Mouse (Mus musculus) splenic B cell, adult 2 months (primary cell): Measurements from ENCODE around the gene Gm11437.

ENCODE experiments used
- DNase-seq: peaks from one replicate; pipeline ENCODE4 v3.0.0-alpha.2; 2011; ENCODE audit warnings: low read depth, low spot score
- H3K27me3 ChIP-seq: 2 replicates; pipeline ENCODE4 v1.6.1; 2012; ENCODE audit warnings: mild to moderate bottlenecking, low read length, moderate library complexity, mixed read lengths; ENCODE audit not compliant: control insufficient read depth, poor library complexity, insufficient read depth, severe bottlenecking
- H3K36me3 ChIP-seq: 2 replicates; pipeline ENCODE4 v1.6.1; 2012; ENCODE audit warnings: mild to moderate bottlenecking, low read length, moderate library complexity, mixed read lengths; ENCODE audit not compliant: control insufficient read depth, poor library complexity, insufficient read depth, severe bottlenecking

Gene Gm11437

DNA sequence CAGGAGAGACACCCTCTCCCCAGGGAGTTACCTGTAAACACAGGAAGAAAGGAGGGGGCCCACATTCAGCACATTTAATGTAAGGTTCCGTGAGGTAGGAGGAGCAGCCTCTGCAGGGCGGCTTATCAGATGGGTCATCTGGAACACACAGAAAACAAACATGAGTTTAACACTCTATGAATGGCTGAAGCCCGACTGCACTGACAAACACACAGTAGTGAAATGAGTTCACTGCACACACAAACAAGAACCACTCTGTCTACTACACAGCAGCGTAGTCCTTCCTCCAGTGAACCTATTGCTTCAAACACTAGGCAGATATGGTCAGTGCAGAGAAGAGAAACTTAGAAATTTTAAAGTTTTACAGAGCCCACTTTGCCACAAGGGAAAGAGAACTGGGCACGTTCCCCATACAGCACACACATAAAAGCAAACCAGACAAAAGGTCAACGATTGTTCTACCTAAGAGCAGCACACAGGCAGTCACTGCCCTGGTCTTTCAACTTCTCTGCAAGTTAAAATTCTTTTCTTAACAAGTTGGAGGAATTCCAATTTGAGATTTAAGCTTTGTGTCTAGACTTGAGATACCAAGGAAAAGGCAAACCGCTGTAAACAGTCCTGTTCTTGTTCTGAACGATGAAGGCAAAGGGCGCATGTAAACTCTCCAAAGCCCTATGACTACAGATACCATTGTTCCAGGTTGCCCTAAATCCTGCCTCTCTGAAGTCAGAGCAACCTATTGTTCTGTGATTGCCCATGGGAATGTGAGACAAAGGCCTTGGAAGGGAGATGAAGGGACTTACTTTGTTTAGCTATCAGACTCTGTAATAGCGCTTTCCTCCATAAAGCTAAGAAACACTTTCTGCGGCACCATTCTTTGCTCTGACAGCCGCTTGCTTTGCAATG, 46.0 kb downstream of the Gm11437 start:
- Histone ChIP-seq H3K36me3 (0 out of 2 replicates have a peak, but pooled peaks cover 1% of the 10 kb centered on the region), H3K27me3 (no peaks in the 10 kb centered on the region)
- no peak for DNase-seq

DNA sequence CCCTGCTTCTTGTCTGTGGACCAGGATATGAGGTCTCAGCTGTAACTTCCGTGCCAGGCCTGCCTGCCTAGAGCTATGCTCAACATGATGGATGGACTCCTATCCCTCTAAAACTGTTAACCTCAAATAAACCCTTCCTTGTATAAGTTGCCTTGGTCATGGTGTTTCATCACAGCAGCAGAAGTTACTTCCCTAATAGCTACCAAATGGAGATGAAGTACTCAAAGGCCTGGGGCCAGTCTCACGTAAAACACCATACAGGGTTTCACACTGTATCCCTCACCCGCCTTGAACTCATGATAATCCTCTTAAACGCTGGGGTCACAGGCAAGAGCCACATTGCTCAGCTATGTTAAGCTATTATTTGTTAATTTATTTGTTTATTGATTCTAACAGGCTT, 49.8 kb downstream of the Gm11437 start:
- H3K36me3 ChIP-seq, result 0 out of 2 replicates have a peak, but pooled peaks cover 1% of the 10 kb centered on the region
- DNase-seq, result no peak

DNA sequence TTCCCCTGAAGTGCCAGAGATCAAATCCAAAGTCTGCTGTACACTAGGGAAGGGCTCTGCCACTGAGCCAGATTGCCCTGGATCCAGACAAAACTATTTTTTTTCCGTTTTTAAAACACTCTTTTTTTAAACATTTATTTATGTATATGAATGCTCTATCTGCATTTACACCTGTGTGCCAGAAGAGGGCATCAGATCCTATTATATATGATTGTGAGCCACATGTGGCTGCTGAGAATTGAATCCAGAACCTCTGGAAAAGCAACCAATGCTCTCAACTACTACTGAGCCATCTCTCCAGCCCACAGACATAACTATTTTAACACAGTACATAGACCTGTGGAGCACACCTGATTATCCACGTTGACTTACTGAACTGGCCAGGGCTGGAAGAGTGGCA, 51.1 kb downstream of the Gm11437 start:
- H3K27me3 ChIP-seq, result no peaks in the 10 kb centered on the region
- peak; percentile 6 for DNase-seq
- H3K36me3 ChIP-seq, result 0 out of 2 replicates have a peak, but pooled peaks cover 1% of the 10 kb centered on the region

More for the DNA sequence above, 49.8 kb downstream of the Gm11437 start:
- H3K27me3 ChIP-seq, result no peaks in the 10 kb centered on the region

DNA sequence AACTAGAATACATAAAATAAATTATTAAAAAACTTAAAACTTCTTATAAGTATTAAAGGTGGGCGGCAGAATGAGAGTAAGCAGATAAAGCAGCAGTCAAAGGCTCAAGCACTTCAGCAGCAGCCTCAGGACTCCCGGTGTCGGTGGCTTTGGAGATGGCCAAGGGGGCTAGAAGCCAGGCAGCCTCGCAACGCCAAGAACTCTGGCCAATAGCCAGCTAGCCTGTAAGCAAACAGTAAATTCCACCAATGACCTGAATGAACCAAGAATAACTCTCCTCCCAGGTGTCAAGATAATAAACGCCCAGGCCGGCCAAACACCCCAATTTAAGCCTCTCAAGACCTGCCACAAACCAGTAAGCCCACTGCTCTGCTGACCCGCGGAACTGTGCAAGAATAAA, 51.6 kb downstream of the Gm11437 start:
- 0 out of 2 replicates have a peak, but pooled peaks cover 1% of the 10 kb centered on the region for H3K36me3 ChIP-seq
- DNase-seq, result no peak
- no peaks in the 10 kb centered on the region for H3K27me3 ChIP-seq

DNA sequence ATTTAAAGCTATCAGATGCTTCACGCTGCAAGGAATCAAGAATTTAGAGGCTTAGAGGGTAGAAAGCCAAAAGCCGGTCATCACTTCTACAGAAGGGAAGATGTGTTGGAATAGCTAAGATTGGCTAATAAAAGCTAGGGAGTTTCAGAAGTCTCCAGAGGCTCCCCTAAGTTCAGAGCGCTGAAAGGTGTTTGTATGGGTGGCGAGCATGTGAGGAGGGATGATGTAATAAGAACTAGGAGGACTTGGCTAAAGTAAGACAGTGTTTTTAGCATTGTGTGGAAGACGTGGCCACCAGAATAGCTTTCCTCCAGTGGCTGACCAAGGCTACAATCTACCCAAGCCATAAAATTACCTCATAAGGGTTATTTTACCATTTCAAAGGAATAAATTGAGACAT, 53.7 kb downstream of the Gm11437 start:
- no peaks in the 10 kb centered on the region for H3K27me3 ChIP-seq
- H3K36me3 ChIP-seq, result no peaks in the 10 kb centered on the region
- no peak for DNase-seq

DNA sequence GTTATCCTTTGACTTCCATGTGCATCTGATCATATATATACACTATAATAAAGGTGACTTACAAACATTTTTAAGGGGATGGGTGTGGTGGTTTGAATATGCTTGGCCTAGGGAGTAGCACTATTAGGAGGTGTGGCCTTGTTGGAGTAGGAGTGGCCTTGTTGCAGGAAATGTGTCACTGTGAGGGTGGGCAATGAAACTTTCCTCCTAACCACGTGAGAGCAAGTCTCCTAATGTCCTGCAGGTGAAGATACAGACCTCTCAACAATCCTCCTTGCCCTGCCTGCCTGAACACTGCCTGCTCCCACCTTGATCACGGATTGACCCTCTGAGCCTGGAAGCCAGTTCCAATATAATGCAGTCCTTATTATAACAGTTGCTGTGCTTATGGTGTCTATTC, 60.1 kb downstream of the Gm11437 start:
- no peak for DNase-seq
- H3K36me3 ChIP-seq, result no peaks in the 10 kb centered on the region

DNA sequence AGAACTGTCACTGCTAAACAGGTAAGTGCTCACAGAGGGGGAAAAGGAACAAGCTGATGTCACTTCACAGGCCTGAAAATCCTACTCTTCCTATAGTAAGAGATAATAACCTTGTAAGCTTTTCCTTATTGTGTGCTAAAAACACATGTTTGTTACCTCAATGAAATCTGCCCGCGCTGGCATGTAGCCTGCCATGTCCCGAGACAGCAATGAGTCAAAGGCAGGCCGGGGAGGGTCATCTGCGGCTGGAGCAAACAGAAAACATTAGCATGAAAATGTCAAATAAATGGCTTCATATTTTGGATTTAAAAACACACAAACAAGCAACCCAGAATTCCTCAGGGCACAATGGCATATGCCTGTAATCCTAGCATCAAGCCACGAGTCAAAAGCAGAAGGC, 63.2 kb downstream of the Gm11437 start:
- Histone ChIP-seq H3K36me3 (no peaks in the 10 kb centered on the region), H3K27me3 (no peaks in the 10 kb centered on the region)
- DNase-seq, result no peak

More for the DNA sequence above, 60.1 kb downstream of the Gm11437 start:
- no peaks in the 10 kb centered on the region for H3K27me3 ChIP-seq

DNA sequence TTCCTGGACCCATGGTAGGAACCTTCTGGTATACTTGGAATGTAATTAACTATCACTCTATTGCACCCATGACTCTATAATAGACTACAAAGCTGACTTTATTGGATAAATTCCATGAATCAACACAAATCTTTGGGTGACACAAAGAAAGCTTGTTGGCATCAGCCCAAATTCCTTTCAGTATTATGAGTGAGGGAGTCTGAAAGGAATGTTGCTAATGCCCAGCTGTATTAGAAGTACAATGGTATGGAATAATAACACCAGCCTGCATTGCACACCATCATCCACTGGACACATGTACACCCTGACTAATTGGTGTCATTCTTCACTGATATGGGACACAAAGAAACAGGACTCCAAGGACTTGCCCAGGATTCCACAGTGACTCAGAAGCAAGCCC, 66.1 kb downstream of the Gm11437 start:
- no peaks in the 10 kb centered on the region for H3K27me3 ChIP-seq
- H3K36me3 ChIP-seq, result no peaks in the 10 kb centered on the region
- no peak for DNase-seq
